Mouse (Mus musculus) inflammation-experienced regulatory T-cells, adult 6 months (primary cell): Measurements from ENCODE around the gene Cd300ld2. TPM values are rescaled to one million over a fixed set of nuclear protein-coding genes. Genes with fewer than 3 reads are reported as not detected.
"Not testable (repeated sequence)": the region's sequence is repeated elsewhere in the genome, so short reads cannot be mapped to it uniquely, and the experiment has no call there.

Source experiments
- ATAC-seq: one replicate; pipeline ENCODE4 v1.8.0; 2017
- polyA plus RNA-seq, 3 experiments: library from polyadenylated mRNA; unstranded; fragments of 100-300 nt; shearing (Covaris generic); gene quantifications; one replicate each; pipeline ENCODE4 v1.2.1; 2017

Gene Cd300ld2
- not detected for polyA plus RNA-seq

DNA sequence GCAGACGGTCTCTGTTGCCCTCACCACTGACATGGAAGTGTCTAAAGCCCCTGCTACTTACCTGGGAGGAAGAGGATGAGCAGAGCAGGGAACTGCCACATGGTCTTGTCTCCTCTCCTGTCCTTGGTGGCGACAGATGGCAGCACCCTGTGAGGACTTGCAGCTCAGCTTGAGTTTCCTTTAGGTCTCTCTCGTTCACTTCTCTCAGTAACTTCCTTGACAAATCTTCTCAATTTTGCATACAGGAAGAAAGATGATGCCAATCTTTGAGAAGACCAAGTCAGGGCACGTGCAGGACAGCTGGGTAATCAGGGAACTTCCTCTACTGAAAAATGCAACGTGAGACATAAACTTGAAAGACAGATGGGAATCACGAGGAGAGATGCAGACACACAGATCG lies at the start of gene Cd300ld2:
Gene Cd300ld2, minus strand, starts transcription at position 101 of the 400 bp plus-strand sequence.
- not testable (repeated sequence) for ATAC-seq

GRCm38 (mm10) chr11:115062077-115062476 lies 46.1 kb upstream of the Cd300ld2 start, which contains the start of gene Cd300e:
TSS of gene Cd300e (minus strand) at chr11:115062177.
- no peak for ATAC-seq

GRCm38 (mm10) chr11:115059797-115060196 lies 43.8 kb upstream of the Cd300ld2 start:
- ATAC-seq: no peak

- no peak for ATAC-seq
Measured at GRCm38 (mm10) chr11:115058701-115059100, 42.7 kb upstream of the Cd300ld2 start.

DNA sequence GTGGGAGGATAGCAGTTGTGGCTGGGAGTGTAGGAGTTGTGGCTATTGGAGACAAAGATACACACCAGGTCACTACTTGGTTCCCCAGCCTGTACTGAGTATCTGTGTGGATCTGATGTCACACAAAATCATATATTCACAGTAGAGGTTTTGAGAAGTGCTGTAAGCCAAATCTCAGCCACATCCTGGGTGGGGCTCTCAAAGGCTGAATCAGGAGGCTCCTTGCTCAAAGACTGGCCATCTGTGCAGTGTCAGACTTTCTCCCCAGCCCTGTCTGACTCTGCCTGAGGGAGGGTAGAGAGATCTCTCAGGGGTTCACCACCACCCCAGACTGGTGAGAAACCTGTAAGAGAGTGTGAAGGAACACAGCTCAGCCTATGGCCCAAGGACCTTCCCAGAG lies 38.5 kb upstream of the Cd300ld2 start:
- ATAC-seq: no peak

GRCm38 (mm10) chr11:115052991-115053390 lies 37.0 kb upstream of the Cd300ld2 start:
- ATAC-seq: no peak

- no peak for ATAC-seq
Measured at GRCm38 (mm10) chr11:115052206-115052605, 36.2 kb upstream of the Cd300ld2 start.

DNA sequence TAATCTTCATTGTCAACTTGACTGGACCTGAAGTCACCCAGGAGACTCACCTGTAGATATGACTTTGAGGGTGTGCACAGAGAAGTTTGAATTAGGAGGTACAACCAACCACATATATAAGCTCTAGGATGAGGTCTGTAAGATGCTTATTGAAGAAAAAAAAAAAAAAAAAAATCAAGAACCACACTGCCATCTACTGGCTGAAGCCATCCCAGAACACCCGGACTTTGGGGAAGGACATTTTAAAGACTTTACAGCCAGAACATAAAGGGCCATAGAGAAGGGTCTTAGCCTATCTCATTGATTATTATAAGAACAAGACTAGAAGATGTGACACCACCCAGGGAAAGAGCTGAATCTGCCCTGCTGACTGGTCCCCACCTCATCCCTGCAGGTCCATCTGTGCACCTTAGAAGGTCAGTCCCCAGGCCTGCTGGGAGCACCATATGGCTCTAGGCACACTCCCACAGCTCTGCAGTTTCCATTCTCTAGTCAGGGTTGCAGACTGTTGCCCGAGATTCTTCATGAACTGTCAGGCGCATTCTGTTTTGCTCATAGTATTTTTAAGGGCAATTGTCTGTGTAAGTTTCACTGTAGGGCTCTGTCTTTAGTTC lies 33.4 kb upstream of the Cd300ld2 start:
- no peak for ATAC-seq

DNA sequence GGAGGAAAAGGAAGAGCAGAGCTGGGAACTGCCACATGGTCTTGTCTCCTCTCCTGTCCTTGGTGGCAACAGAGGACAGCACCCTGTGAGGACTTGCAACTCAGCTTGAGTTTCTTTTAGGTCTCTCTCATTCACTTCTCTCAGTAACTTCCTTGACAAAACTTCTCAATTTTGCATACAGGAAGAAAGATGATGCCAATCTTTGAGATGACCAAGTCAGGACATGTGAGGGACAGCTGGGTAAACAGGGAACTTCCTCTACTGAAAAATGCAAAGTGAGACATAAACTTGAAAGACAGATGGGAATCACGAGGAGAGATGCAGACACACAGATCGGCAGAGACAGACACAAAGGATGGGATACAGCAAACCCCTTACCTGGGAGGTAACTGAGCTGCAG lies 32.3 kb upstream of the Cd300ld2 start, which contains the start of gene Cd300ld3:
Gene Cd300ld3, minus strand, starts transcription at position 151 of the 400 bp plus-strand sequence.
- no peak for ATAC-seq

DNA sequence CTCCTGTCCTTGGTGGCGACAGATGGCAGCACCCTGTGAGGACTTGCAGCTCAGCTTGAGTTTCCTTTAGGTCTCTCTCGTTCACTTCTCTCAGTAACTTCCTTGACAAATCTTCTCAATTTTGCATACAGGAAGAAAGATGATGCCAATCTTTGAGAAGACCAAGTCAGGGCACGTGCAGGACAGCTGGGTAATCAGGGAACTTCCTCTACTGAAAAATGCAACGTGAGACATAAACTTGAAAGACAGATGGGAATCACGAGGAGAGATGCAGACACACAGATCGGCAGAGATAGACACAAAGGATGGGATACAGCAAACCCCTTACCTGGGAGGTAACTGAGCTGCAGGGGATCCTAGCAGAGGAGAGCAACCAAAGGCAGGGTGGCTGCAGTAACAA lies 21.7 kb upstream of the Cd300ld2 start, which contains the start of gene Cd300ld5:
Gene Cd300ld5, minus strand, starts transcription at position 101 of the 400 bp plus-strand sequence.
- not testable (repeated sequence) for ATAC-seq

GRCm38 (mm10) chr11:115026912-115027311 lies 10.9 kb upstream of the Cd300ld2 start, which contains the start of gene Cd300ld4:
TSS of gene Cd300ld4 (minus strand) at chr11:115027012.
- not testable (repeated sequence) for ATAC-seq

DNA sequence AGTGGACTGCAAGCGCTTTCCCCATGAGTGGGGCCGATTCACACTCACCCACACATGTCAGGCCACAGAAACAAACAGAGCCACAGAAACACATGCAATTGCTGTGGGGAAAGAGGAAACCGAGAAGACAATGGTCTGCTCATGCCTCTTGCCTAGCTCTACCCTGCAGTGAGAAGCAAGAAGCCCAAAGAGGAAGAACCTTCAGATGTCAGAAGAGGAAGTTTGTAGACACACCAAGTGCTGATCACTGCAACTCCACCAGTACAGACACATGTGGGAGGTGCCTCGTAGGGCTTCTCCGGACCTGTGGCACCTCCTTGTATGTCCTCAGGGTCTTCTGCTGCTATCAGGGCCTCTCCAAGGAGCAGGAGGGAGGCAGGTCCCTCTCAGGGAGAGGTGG lies 11.9 kb downstream of the Cd300ld2 start:
- ATAC-seq: no peak

DNA sequence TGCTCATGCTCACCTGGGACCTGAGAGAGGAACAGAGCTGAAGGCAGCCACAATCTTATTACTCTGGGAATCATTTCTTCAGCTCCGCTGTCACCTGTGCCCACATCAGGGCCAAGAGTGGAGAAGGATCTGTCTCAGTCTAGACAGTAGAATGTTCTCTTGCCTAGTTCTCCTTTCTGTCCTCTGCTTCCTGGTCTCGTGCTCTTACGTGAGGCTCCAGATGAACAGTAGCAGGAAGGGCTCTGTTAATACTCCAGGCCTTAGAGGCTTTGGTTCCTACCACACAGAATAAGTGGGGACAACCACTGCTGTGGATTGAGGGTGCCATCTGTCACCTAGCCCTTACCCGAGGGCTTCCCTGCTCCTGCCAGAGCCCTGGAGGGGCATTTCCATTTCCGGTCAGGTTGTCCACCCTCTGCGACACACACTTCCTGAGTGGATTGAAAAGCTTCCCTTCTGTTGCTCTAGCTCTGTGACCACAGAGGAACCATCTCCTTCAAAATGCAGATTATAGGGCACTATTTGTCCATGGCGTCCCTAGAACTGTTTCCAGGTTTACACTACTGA lies 14.4 kb downstream of the Cd300ld2 start, which contains the start of gene Cd300c2:
Gene Cd300c2, minus strand, starts transcription at position 407 of the 567 bp plus-strand sequence.
- no peak for ATAC-seq

DNA sequence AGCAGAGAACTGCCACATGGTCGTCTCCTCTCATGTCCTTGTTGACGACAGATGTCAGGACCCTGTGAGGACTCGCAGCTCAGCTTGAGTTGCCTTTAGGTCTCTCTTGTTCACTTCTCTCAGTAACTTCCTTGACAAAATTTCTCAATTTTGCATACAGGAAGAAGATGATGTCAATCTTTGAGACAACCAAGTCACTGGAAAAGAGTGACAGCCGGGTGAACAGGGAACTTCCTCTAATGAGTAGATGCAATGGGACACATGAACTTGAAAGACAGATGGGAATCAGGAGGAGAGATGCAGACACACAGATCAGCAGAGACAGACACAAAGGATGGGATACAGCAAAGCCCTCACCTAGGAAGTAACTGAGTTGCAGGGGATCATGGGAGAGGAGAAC lies 26.2 kb downstream of the Cd300ld2 start, which contains the start of gene Cd300ld:
Gene Cd300ld, minus strand, starts transcription at position 130 of the 400 bp plus-strand sequence.
- no peak for ATAC-seq

GRCm38 (mm10) chr11:114981866-114982265 lies 34.1 kb downstream of the Cd300ld2 start:
- no peak for ATAC-seq

DNA sequence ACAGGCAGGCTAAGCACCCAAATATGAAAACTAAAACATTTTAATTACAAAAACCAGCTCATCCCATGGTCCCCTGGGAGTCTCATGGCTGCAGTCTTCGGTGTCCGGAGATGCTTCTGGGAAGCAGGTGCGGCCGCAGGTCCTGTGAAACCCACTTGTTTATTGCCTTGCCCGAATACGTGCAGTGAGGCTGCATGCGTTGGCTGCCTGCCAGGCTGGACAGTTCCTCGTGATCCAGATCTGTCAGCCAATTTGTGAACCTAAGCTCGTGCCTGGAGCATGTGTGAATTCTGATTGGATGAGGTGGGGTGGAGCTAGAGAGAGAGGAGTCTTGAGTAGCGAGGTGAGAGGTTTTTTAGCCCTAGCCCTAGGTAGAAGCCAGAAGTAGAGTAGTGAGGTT lies 43.3 kb downstream of the Cd300ld2 start:
- ATAC-seq: no peak

GRCm38 (mm10) chr11:114968752-114969207 lies 47.2 kb downstream of the Cd300ld2 start, which contains the start of gene Cd300c:
TSS of gene Cd300c (minus strand) at chr11:114969157.
- ATAC-seq: no peak

- no peak for ATAC-seq
Measured at GRCm38 (mm10) chr11:114965182-114965828, 50.7 kb downstream of the Cd300ld2 start.

DNA sequence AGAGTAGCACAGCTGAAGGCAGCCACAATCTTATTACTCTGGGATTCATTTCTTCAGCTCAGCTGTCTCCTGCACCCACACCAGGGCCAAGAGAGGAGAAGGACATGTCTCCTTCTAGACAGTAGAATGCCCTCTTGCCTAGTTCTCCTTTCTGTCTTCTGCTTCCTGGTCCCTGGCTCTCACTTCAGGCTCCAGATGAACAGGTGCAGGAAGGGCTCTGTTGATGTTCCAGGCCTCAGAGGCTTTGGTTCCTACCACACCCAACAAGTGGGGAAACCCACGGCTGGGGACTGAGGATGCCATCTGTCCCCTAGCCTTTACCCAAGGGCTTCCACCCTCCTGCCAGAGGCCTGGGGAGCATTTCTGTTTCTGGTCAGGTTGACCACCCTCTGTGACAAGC lies 55.6 kb downstream of the Cd300ld2 start:
- no peak for ATAC-seq
